Mouse (Mus musculus) thymus, adult 18-20 months (tissue): ENCODE results near the gene Cdadc1.
"Not testable (repeated sequence)": the region's sequence is repeated elsewhere in the genome, so short reads cannot be mapped to it uniquely, and the experiment has no call there.

ENCODE experiments used
- DNase-seq, 2 experiments: peaks; one replicate each; pipeline ENCODE4 v3.0.0; 2022; ENCODE audit warnings: mixed read lengths in 2 of 2

Cdadc1 gene

GRCm38 (mm10) chr14:59597398-59598259, at the start of gene Cdadc1:
Cdadc1 (minus strand) TSS chr14:59597959.
- peak; percentile 82 to 87 for DNase-seq

DNA sequence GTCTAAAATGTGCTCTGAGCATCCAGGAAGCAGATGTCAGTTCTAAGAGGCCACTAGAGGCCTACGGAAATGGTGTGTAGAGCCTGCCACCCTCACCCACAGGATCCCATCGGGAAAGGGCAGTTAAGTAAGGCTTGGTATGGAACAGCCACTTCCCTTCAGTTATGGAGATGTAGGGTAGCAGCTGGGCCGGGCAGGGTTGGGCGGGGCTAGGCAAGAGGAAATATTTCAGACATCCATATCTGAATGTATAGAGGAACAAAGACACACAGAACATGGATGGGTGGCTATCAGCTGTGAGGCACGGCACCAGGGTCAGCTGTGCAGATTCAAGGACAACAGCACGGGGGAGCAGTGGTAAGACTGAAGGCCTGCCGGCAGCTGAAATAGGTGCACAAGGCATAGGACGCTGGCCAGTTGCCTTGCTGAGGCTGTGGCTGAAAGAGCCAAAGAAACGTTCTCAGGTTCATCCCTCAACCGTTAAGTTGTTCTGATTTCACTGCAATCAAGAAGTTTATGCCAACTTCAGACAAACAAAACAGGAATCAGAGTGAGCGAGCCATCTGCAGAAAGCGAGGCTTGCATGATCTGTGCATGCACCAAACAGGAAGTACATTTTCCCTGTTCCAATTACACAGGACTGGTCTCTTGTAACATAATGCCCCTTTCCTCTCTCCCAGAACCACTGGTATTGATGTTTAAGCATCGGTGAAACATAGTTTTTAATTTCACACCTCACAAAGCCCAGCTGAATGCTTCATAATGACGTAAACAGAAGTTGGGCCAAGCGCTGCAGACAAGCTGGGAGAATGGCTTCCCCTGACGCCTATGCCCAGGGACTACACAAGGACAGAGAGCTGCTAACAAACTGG, 49.3 kb upstream of the Cdadc1 start:
- DNase-seq, result no peak

GRCm38 (mm10) chr14:59644896-59645295, 47.1 kb upstream of the Cdadc1 start:
- no peak for DNase-seq

- DNase-seq, result no peak
Measured at GRCm38 (mm10) chr14:59644166-59644565, 46.4 kb upstream of the Cdadc1 start.

DNA sequence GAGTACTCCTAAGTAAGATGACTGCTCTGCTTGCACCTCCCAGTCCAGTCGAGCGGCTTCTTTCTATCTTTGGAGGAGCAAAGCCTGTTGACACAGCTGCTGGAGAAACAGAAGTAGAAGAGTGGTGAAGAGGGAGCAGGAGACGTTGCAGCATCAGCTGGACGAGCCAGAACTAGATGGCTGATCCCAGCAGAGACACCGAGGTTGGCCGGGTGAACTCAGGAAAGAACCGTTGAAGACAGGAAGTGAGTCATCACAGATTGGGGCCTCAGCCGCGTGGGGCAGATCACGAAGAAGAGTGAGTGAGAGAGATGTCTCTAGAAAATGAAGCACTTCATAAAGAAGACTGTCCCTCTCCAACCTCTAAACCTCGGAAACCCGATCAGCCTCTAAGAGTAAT, 45.8 kb upstream of the Cdadc1 start:
- peak; percentile 26 to 37 for DNase-seq

- no peak for DNase-seq
Measured at GRCm38 (mm10) chr14:59641856-59642255, 44.1 kb upstream of the Cdadc1 start.

- no peak for DNase-seq
Measured at GRCm38 (mm10) chr14:59638906-59639703, 41.3 kb upstream of the Cdadc1 start.

DNA sequence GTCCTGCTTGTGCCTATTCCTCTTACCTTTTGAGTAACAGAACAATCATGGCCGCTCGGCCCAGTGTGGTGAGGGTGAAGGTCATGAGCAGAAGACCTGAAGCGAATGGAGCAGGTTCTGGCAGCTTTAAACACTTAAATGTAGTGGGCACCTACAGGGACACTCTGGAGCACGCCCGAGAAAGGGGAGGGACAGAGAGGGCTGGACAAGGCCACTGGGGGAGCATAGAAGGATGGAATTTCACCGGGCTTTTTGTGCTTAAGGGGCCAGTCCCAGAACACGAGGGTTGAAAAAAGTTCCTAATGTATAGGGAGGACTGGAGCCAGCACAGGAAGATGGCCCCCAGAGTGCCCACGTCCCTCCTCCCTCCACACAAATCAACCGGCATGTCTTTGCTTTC, 36.2 kb upstream of the Cdadc1 start:
- DNase-seq, result no peak

DNA sequence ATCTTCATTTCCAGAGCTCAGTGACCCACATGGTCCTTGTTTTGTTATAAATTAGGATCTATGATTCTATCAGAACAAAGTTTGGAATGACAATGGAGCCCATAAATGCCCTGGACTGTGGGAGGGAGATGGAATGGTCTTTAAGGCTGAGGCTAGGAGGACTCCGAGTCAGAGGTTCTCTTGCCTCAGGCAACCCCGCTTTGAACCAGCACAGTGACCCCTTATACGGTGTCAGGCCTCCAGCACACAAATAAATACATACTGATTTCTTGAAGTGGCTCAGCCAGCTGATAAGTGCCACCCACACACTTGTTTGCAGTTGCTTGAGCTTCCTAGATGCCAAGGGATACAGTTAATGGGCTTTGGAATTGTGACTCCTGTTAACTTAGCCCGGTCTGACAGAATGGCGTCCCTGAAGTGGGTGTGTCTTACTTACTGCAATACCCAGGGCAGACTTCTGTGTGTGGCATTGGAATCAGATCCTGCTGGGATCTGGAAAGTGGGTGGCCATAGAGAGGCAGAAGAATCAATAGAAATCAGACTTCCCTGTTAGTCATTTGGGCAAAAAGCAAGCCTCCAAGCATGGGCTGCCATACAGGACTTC, 35.6 kb upstream of the Cdadc1 start:
- DNase-seq, result no peak

- DNase-seq, result no peak
Measured at GRCm38 (mm10) chr14:59632067-59632466, 34.3 kb upstream of the Cdadc1 start.

DNA sequence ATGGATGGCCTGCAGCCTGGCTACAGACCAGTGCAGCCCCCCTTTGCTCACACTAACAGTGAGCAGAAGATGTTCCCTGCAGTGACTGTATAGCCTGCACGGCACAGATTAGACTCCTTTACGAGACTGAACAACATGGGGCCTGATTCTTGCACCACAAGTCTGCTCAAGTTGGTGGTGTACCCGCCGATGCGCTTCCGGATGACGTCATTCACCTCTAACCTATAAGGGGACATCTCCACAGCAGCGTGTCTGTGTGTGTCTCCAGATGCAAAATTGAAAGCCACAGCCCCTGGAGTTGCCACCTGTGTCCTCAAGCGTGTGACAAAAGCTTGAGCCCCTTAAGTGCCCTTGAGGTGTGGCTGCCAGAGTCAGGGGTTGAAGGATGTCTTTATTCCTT, 32.3 kb upstream of the Cdadc1 start:
- no peak for DNase-seq

DNA sequence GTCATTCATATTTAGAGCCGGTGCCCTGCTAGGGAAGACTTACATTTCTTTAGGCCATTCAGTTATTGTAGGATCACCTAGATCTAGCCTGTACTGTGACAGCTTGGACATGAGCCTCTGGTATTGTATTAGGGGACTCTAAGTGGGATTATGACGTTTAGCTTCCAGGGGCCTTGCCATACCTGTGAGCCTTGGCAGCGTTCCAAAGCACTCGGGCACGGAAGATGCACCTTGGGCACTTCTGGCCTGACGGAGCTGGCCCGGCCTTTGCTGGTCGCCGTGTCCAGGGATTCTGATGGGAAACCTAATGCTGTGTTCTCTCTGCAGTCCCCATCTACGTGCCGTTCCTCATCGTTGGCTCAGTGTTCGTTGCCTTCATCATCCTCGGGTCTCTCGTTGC, 31.5 kb upstream of the Cdadc1 start:
- DNase-seq, result no peak

DNA sequence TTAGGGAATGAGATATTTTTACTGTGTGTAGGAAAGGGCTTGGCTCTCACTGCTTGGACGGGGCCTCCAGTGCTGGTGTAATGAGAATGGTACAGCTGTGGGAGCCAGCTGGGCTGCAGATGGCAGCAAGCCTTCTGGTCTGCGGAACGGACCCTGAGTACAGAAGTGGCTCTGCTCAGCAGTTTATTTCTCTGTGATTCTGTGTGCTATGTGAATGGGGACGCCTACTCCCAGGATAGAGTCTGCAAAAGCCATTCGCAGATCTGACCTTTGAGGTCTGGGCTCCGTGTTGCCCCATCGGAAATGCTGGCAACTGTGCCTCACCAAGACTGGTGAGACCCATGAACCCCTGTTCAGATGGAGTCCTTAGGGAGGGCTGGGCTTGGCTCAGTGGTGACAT, 30.1 kb upstream of the Cdadc1 start:
- DNase-seq, result no peak

DNA sequence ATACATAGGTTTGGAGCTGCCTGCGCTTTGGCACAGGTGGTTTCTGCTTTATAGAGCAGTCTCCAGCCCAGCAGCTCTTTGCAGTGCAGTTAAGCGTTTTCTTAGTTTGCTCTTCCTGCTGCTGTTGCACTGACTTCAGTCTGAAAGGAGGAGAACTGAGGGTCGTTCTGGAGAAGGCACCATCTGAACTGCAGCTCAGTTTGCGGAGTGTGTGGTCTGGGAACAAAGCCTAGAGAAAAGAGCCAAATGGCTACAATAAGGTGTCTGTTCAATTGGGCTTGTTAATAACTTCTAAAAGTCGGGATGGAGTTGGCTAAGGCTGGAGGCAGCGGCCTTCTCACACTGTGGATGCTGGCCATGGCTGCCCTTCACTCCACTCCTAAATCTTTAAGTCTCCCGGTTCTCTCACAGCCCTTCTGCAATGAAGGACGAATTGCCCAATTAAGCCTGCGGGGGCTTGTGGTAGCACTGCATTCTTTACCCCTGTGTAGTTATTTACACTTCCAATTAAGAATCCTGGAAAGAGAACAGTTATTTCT, 29.5 kb upstream of the Cdadc1 start:
- DNase-seq, result no peak

DNA sequence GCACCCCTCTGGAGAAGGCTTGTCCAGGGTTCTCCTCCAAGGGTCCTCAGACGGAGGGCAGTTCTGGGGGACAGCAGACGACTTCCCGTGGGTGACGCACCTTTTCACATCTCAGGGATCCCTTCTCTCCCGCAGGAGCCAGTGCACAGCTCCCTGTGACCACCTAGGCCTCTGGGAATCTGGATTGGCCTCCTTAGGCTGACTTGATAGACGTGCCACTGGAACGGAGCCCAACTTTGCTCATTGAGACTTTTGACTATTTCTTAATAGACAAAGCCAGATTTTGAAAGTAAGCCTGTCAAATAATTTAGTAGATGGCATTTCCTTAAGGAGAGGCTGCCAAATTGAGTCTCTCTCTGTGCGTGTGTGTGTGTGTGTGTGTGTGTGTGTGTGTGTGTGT, 29.0 kb upstream of the Cdadc1 start:
- no peak for DNase-seq

- no peak for DNase-seq
Measured at GRCm38 (mm10) chr14:59625806-59626364, 28.1 kb upstream of the Cdadc1 start.

GRCm38 (mm10) chr14:59625158-59625805, 27.5 kb upstream of the Cdadc1 start, which contains the start of gene Shisa2:
Shisa2 (plus strand) TSS chr14:59625308.
- peak in 1 of 2 experiments; percentile 15 for DNase-seq

DNA sequence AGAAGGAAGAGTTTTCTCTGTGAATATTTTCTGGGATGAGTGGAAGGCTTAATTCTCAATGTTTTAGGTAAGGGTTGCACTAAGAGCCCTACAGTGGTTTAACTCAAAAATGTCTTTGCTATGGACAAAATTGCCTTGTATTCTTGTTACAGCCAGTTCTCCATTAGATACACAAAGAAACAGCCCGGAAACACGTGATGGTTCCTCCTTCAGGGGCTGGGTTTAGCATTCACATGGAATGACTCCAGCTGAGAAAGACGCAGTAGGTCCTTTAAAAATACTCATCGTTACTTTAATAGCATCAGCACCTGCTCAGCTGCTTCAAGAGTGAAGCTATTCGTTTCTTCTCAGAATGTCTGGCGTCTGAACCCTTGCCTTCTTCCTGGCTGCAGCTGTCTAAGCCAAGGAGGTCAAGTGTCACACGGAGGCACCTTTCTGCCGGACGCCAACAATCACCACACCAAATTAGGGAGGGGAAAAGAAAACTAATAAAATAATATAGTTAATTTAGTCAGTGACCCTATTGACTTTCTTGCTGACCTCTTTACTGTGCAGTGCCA, 26.6 kb upstream of the Cdadc1 start:
- no peak for DNase-seq

- DNase-seq, result no peak
Measured at GRCm38 (mm10) chr14:59616802-59617201, 19.0 kb upstream of the Cdadc1 start.

DNA sequence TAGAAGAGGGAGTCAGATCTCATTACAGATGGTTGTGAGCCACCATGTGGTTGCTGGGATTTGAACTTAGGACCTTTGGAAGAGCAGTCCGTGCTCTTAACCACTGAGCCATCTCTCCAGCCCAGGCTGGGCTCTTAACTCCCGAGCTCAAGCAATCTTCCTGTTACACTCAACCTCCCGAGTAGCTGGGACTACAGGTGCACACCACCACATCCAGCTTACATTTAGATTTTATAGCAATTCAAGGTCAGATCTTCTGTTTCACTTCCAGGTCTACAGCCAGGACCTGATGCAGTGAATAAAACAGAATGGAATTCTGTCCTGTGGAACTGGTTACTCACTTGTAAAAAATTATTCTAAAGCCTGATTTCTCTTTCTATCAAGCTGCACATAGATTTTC, 16.4 kb upstream of the Cdadc1 start:
- not testable (repeated sequence) for DNase-seq
